Mouse (Mus musculus) cerebellum, postnatal 4 days (tissue): Measurements from ENCODE around the gene Btaf1.

Source experiments
- DNase-seq, 2 experiments: peaks; one replicate each; pipeline ENCODE4 v3.0.0; 2022; ENCODE audit warnings: low spot score in 2 of 2, mixed read lengths in 1 of 2

Btaf1 gene

DNA sequence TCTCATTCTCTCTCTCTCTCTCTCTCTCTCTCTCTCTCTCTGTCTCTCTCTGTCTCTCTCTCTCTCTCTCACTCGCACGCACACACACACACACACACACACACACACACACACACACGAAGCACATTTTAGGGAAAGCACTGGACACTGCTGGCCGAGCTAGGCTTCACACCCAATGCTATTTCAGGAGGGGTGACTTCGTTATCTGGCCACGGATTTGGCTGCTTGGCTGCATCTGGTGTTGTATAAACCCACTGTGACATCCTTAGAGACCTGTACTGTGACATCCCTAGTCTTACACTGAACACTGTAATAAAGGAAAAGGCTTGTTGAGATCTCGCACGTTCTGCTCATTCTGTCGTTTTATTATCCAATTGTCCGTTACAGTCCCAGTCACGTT lies 95.1 kb downstream of the Btaf1 start:
- DNase-seq: no peak

DNA sequence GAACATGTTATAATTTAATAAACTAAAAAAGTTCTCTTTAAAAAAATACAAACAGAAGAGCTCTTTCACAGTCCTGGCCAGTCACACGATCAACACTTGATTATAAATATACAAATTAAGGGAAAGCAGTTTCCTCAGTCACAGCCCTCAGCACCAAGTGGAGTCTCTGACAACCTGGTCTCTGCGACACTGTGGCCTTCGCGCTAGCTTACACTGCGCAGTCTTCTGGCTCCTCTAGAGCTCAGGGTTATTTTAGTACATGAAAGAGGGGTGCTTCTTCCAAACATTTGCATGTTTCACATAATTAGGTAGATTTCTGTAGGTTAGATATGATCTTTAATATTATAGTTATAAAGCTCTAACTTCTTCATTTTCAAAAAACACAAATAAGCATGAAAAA lies 96.3 kb downstream of the Btaf1 start:
- DNase-seq: no peak

DNA sequence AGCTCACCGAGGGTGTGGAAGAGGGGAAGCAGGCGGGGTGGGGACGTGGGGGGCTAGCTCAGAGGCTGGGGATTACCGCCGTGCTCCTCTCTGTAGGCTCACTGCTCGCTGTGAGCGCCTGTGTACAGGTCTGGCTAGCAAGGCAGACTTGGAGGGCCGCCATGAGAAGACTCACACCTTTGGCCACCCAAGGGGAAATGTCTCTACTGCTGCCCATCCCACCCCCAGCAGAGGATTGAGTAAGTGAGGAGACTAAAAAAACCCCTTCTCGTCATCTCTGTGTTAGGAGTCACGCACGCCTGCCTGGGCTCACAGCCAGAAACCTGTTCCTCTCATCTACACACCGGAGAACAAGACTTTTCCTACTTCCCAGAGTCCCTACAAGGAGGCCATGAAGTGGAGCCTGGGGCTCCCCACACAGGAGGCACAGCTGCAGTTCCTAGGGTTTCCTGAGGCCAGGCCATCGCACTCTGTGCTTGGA lies 100.0 kb downstream of the Btaf1 start:
- DNase-seq: no peak

DNA sequence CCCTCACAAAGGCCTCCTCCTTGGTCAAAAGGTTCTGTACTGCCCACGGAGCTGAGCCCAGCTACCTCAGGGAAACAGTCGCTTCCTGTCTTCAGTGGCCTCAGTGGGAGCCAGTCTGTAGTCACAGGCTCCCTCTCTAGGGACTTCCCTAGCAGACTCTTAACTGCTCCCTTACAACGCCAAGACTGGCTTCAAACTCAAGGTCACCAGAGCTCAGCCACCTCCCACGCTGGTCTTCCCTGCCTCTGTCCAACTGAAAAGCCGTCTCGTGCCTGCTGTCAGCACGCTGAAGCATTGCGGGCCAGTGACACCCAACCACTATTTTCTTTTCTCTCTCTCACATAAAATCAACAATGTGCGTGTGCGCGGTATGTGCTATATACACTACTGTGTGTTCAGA lies 100.5 kb downstream of the Btaf1 start:
- DNase-seq: no peak

DNA sequence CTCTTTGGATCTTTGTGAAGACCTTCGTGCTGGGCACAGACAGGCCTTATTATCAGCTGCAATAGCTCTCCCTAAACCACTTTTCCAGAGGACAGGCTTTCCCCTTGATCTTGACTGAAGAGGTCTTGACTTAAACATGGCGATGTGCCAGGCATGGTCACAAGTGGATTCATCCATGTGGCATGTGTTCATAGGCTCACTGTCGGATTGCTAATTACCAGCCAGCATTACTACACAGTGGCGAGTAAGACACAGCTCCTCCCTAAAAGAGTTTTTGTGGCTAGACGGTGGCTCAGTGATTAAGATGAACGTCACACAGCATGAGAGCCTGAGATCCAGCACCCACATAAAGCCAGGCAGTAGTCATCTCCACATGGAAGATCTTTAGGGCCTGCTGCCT lies 103.9 kb downstream of the Btaf1 start:
- no peak for DNase-seq

DNA sequence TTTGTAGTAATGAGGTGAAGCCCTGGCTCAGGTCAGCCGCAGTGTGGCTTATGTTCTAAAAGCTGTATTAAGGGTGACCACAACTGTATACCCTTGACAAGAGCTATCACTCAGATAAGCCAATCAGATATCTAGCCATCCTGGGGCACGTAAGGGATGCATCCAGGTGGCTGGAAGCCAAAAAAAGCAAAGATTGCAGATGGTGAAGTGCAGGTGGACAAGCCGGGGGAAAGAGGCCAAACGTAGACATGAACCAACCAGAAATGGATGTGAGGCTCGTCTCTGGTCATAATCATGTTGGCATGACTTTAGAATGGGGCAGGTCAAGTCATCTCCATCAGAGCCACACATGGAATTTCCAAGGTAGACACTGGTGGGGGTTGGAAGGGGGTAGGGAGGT lies 105.6 kb downstream of the Btaf1 start:
- DNase-seq: no peak

DNA sequence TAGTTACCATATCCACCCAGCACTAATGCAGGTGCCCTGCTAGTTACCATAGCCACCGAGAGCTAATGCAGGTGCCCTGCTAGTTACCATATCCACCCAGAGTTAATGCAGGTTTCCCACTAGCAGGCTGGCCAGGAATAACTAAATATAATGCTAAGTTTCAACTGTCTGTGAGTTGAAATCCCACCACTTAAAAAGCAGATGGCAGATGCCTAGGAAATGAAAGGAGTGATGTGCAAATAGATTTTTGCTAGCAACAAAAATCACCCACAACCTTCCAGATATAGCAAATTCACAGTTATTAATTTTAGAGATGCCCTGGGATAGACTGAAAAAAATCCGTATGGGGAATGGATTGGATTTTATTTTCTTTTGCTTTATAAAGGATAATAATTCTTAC lies 106.5 kb downstream of the Btaf1 start:
- DNase-seq: no peak

DNA sequence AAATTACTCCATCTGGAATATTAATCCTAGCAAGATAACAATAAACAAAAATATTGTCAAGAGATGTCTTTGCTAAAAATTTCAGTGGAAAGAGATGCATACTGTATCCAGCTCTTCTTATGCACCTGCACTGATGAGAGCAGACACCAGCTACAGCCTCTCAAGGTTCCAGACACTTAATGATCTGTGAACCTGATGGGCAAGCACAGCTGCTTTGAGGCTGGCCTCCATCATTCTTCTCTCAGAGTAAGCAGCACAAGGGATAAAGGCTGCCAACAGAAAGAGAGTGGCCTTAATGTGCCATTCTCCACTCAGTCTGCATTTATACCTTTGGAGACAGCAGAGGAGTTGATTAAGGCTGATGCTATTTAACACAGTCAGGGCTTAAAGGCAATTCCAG lies 115.0 kb downstream of the Btaf1 start:
- no peak for DNase-seq

DNA sequence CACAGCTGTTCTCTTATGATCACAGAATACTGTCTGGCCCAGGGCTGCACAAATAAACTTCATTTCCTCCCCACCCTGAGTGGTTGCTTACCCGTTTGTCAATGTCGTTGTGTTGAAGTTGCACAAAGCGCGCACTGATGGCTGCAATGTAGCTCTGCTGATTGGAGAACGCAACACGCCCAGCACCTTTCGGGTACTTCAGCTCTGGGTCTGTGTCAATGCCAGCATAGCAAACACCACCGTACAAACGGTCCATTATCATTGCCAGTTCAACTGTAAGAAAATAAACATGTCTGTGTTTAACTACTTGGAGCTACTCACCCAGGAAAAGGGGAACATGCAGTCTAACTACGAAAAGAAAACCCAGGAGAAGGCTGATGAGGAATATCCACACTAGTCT lies 118.6 kb downstream of the Btaf1 start:
- DNase-seq: no peak

DNA sequence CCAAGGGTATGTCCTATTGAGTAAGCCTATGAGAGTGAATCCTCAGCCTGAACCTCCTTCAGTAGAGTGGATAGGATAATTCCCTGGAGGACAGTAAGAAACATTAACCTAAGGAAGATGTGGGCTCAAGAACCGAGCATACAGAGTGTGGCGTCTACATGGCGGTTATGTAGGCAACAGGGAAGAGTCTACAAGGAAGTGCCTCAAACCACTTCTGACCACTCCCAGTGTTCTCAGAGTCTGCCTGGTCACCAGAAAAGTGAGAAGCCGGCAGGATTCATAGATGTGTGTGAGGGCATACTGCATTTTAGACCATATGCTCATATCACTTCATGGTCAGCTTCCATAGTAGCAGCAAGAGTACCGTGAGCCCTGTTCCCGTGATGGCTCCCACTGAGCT lies 122.6 kb downstream of the Btaf1 start:
- no peak for DNase-seq

DNA sequence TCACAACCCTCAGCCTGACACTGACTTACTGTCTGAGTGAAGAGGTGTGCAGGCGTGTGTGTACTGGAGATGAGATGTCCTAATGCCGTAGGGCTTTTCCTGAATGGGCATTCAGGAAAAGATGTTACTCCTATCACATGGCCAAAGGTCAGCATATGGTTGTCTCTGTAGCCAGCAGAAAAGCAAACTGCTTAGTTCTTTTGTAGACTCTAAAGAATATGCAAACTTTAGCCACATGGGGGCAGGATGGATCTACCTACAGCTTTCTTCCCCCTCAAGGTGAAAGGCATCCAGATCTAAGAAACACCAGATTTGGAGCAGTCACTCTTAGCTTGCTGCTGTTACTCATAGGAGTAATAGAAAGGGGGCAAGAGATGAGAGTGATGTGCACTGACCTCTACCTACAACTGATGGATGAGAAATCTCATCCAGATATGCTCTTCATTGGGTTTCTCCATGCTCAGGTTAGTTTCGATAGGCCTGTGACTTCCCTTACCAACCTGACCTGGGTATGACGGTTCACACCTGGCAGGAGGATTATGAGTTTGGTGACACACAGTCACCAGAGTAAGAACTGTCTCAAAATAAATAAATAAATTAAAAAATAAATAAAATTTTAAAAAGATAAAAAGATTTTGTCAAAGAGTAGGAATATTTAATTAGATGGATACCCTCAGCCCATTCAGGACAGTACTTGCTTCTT lies 124.9 kb downstream of the Btaf1 start:
- peak in 1 of 2 experiments; percentile 33 for DNase-seq

DNA sequence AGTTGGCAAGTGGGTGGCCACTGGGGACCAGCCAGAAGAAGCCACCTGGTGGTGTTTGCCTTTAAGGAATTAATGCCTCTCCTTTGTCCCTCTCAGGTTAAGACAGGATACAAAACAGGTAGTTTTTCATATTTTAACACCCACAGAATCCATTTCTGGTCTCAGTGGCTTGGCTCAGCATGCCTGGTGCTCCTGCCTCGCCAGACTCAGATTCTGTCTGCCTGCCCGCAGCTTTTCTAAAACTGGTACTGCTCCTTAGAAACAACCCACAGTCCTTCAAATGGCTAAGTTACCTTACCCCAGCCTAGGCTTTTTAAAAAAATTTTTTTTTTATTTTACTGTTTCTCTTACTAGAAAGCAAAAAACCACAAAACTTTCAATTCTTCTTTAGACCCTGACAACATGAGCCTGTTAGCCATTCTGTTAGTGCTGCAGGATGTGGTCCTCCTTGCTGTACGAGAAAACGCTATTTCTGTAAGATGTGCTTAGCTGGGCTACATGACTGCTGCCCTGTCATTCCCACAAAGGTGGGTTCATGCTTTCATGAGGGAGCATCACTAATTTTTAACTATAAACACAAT lies 130.2 kb downstream of the Btaf1 start:
- no peak for DNase-seq

DNA sequence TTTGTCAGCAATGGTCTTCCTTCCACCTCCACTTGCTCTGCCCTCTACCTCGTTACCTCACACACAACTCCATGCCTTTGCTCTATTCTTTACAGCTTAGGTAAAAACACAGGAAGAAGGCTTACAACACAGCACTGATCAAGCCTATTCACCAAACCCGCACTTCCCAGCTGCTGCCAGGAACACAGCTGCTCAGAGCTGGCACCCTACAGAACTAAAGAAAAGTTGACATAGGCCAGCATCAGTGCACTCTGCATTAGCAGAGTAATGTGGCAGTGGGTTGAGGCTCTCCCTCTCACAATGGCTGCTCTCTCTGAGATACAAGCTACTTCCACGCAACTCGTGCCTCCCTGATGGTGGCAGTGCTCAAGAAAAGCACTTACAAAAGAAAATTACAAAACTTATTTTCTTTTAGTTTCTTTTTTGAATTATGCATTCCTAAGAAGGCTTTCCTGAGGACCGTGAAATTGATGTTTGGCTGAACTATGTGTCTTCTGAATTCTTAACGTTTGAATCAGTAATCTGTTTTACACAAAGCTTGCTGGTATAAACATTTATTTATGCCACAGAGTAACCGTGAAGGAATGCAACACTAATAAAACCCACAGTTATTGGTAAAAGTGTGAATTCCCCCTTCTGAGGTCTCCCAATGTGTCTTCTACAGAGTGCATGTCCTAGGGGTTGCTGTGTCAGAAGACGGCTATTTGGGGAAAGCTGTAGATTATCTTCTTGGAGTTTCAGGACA lies 131.5 kb downstream of the Btaf1 start:
- no peak for DNase-seq

DNA sequence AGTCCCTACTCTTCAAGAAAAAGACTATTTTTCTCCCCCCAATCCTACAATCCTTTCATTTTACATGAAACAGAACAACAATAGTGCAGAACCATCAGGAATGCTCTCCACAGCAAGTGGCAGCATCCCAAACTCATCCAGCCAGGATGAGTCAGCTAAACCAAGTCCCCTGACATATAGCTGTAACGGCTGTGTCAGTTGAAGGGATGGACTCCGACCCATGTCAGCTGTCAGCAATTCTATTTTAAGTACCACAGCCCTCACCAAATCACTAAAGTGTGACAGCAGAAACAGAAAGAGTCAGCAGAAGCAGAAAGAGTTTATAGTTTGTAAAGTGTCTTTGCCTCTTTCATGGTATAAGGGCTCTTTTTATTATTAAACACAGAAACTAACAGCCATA lies 133.7 kb downstream of the Btaf1 start:
- no peak for DNase-seq

DNA sequence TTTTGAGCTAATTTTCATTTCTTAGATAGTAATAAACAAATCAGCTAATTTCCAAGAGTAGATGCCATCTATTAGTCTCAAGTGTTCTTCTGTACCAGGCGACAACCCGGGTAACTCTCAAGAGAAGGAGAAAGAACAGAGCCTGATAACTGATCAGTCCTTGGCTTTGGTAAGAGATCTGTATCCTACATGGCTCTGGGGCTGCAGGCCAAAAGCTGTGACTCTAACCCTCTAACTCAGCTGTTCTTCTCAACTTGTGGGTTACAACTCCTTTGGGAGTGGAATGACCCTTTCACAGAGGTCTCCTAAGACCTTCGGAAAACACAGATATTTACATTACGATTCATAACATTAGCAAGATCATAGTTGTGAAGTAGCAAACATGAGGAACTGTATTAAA lies 134.2 kb downstream of the Btaf1 start:
- no peak for DNase-seq
